Mouse (Mus musculus): Measurements from ENCODE around the gene Ubqln4. TPM values are rescaled to one million over a fixed set of nuclear protein-coding genes. Genes with fewer than 3 reads are reported as not detected.
"Not testable (repeated sequence)": the region's sequence is repeated elsewhere in the genome, so short reads cannot be mapped to it uniquely, and the experiment has no call there.

Ubqln4 gene
- polyA plus RNA-seq, 1 experiment from 2014 or later: 68.5 TPM

DNA sequence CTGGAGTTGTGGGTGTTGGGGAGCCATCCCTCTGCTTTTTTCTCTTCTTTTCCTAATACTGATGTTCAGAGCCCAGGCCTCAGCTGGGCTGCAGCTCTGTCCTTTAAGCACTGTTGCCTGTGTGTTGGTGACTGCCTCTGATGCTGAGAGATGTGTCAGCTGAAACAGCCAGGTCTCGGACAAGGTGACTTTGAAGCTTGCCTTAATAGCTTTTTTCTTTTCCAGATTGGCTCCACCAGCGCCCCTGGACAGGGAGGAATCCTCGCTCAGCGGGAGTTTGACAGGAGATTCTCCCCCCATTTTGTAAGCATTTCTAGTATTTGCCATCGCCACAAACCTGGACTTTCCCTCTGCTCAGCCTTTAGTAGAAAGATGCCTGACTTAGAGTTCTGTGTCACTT lies 33.1 kb downstream of the Ubqln4 start:
- no peak overlapping the region for H3K4me2 ChIP-seq
- no peak for TF ChIP-seq CTCF (IDR thresholded peaks at IDR 0.05; ENCODE audit: low read depth)
- no peak for DNase-seq
- peaks cover 61% of the 10 kb centered on the region for H3K36me3 ChIP-seq (ENCODE audit: insufficient read depth)
- 87% methylated on average over 5 of the region's 5 CpGs for WGBS
- no peak for ATAC-seq (ENCODE audit: insufficient read depth)
- H3K4me1 ChIP-seq (ENCODE audit: insufficient read depth): no peaks in the 10 kb centered on the region
- H3K27ac ChIP-seq (ENCODE audit: low read depth): no peak overlapping the region
- H3K4me3 ChIP-seq (ENCODE audit: low read depth, low read length): no peak overlapping the region
- H3K9me3 ChIP-seq (ENCODE audit: low read depth, low read length): no peaks in the 10 kb centered on the region
- H3K9ac ChIP-seq: no peak overlapping the region
- H3K27me3 ChIP-seq (ENCODE audit: insufficient read depth, low read length): no peaks in the 10 kb centered on the region

DNA sequence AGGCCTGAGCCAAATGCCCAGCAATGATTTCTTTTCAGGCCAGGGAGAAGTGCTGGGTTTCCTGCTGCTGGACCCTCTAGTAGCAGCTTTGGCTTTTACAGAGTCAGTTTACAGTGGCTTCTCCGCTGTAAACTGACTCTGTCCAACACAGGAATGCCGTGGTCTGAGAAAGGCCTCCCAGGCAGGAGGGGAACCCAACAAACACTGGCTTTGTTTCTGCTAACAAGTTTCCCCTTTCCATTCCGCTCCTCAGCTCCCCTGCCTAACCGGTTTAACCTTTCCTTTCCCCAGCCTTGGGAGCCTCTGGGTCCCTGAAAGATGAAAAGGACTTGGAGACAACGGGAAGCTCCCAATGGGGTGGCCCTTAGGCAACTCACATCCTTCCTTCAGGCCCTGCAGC lies 36.7 kb downstream of the Ubqln4 start:
- Histone ChIP-seq H3K9me3 (ENCODE audit: low read depth, low read length) (no peaks in the 10 kb centered on the region), H3K4me2 (no peak overlapping the region), H3K27me3 (ENCODE audit: insufficient read depth, low read length) (no peaks in the 10 kb centered on the region), H3K9ac (no peak overlapping the region), H3K27ac (ENCODE audit: low read depth) (peak overlapping the region; percentile 79), H3K4me3 (ENCODE audit: low read depth, low read length) (no peak overlapping the region), H3K4me1 (ENCODE audit: insufficient read depth) (peaks cover 14% of the 10 kb centered on the region), H3K36me3 (ENCODE audit: insufficient read depth) (peaks cover 33% of the 10 kb centered on the region)
- DNase-seq (peak; percentile 64), ATAC-seq (ENCODE audit: insufficient read depth) (no peak)
- no peak for TF ChIP-seq CTCF (IDR thresholded peaks at IDR 0.05; ENCODE audit: low read depth)
- WGBS: 20% methylated on average over 5 of the region's 5 CpGs

DNA sequence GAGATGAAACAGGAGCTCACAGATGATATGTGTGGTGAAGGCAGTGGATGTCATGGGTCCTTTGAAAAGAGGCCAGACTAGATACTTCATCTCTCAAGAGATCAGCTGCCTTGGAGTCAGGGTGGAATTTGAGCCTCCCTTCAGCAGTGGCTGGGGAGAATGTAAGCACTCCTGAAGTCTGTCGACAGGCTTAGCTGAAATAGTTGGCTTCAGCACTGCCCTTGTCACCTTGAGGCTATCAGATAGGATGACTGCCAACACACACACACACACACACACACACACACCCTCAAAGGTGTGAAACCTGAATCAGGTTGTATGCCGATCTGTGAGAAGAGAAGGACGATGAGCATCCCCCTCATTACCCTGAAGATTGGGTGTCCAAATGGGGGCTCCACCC lies 37.5 kb downstream of the Ubqln4 start:
- Histone ChIP-seq H3K9me3 (ENCODE audit: low read depth, low read length) (no peaks in the 10 kb centered on the region), H3K4me2 (no peak overlapping the region), H3K4me3 (ENCODE audit: low read depth, low read length) (no peak overlapping the region), H3K36me3 (ENCODE audit: insufficient read depth) (peaks cover 27% of the 10 kb centered on the region), H3K4me1 (ENCODE audit: insufficient read depth) (peaks cover 14% of the 10 kb centered on the region), H3K27ac (ENCODE audit: low read depth) (peak overlapping the region; percentile 79), H3K27me3 (ENCODE audit: insufficient read depth, low read length) (no peaks in the 10 kb centered on the region), H3K9ac (no peak overlapping the region; the same call in 1 of the 2 replicates)
- 46% methylated on average over 3 of the region's 3 CpGs for WGBS
- ATAC-seq (ENCODE audit: insufficient read depth): no peak; the same call in 1 of the 2 replicates
- no peak for TF ChIP-seq CTCF (IDR thresholded peaks at IDR 0.05; ENCODE audit: low read depth)
- peak; percentile 28 for DNase-seq

DNA sequence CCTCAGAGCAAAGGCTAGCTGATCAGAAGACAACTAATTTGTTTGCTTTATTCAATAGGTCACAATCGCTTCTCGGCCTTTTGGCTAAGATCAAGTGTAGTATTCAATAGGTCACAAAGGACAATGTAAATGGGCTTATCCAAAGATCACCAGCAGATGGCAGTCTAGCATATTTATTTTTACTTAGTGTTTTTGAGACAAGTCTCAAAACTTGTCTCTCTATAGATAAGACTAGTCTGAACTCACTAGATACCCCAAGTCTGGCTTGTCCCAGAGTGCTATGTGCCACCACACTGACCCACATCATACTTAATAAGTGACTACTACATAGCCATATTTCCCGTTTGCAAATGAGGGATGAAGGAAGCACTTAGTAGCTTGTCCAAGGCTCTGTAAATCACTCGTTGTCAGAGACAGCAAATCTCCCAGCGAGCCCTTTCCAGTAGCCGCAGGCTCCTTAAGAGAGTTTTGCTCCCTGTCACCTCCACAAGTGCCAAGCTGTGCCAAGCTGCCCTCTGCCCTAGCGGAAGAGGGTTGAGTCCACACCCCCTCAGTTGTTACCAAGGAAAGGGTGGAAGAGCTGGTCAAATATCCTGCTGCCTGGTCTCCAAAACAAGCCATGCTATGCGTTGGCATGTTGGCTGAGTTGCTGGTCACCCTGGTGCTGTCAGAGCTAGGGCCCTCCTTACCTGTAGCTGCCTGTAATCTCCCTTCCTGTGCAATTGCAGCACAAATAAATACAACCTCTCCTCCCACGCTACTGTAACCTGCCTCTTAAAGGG lies 38.6 kb downstream of the Ubqln4 start:
- peak overlapping the region; percentile 80 for H3K27ac ChIP-seq (ENCODE audit: low read depth)
- H3K4me2 ChIP-seq: peak overlapping the region; percentile 15; the same call in 1 of the 2 replicates
- peak; percentile 63 for TF ChIP-seq CTCF (IDR thresholded peaks at IDR 0.05; ENCODE audit: low read depth)
- no peaks in the 10 kb centered on the region for H3K27me3 ChIP-seq (ENCODE audit: insufficient read depth, low read length)
- ATAC-seq (ENCODE audit: insufficient read depth): no peak
- peaks cover 16% of the 10 kb centered on the region for H3K36me3 ChIP-seq (ENCODE audit: insufficient read depth)
- peak; percentile 93 for DNase-seq
- H3K4me3 ChIP-seq (ENCODE audit: low read depth, low read length): no peak overlapping the region
- H3K4me1 ChIP-seq (ENCODE audit: insufficient read depth): peaks cover 14% of the 10 kb centered on the region
- H3K9me3 ChIP-seq (ENCODE audit: low read depth, low read length): no peaks in the 10 kb centered on the region
- no peak overlapping the region; the same call in 1 of the 2 replicates for H3K9ac ChIP-seq
- 17% methylated on average over 9 of the region's 9 CpGs for WGBS

DNA sequence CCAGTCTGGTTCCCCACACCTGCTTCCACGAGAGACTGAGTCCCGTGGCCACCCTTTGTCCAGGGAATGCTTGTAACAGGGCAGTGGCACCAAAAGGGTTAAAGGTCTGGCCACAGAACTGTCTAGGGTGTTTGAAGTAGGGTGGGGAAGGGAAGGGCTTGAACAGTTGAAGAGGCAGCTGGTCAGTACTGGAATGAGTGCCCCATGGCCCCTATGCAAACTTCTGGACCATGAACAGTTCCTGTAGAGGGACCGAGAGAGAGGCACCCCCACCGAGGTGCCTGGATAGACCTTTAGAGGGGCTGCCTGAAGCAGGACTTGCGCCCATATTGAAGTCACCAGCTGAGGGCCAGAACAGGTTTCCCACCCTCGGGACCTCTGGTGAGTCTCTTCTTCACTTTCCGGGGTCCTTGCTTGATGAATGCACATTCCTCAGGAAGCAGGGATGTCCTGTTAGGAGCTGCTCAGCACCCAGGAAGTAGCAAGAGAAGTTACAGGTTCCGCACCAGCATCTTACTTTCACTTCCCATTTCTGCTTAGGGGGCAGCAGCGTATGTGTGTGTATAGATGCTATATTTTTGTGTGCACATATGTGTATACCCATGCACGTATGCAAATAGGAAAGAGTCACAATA lies 39.5 kb downstream of the Ubqln4 start:
- Histone ChIP-seq H3K4me3 (ENCODE audit: low read depth, low read length) (no peak overlapping the region), H3K27me3 (ENCODE audit: insufficient read depth, low read length) (no peaks in the 10 kb centered on the region), H3K9ac (no peak overlapping the region), H3K36me3 (ENCODE audit: insufficient read depth) (peaks cover 7% of the 10 kb centered on the region), H3K4me1 (ENCODE audit: insufficient read depth) (peaks cover 14% of the 10 kb centered on the region), H3K9me3 (ENCODE audit: low read depth, low read length) (no peaks in the 10 kb centered on the region), H3K27ac (ENCODE audit: low read depth) (peak overlapping the region; percentile 80), H3K4me2 (peak overlapping the region; percentile 15; the same call in 1 of the 2 replicates)
- DNase-seq (no peak), ATAC-seq (ENCODE audit: insufficient read depth) (no peak)
- 61% methylated on average over 10 of the region's 10 CpGs for WGBS
- no peak for TF ChIP-seq CTCF (IDR thresholded peaks at IDR 0.05; ENCODE audit: low read depth)

DNA sequence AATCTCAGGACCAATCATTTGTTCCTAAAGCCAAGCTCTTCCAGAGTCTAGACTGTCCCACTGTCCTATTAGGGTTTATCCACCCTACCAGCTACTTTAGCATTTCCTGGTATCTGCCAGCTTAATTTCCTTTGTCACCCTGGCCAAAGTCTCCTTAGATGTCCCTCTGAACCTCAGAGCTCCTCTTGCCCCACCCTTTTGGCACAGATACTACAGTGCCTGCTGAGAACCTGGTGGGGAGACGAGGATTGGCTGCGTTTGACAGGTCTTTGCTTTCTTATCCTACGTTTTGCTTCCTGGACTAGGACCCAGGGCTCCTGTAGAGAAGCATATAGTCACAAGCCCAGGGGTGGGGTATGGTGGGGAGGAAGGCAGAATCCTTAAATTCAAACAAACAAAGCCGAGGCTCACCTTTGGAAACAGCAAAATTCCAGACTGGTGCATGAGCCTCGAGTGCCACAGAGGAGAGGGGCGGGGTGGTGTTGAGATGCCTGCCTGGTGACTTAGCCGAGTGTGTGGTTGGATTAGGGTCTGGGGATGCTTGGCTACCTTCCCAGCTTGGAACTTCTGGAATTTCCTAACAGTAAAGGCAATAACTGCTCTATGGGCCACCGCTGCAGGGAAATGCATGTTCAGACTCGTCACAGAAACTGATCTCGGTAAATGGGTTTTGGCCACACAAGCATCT lies 40.5 kb downstream of the Ubqln4 start:
- no peaks in the 10 kb centered on the region for H3K9me3 ChIP-seq (ENCODE audit: low read depth, low read length)
- WGBS: 24% methylated on average over 10 of the region's 10 CpGs
- H3K4me2 ChIP-seq: peak overlapping the region; percentile 36
- no peaks in the 10 kb centered on the region for H3K27me3 ChIP-seq (ENCODE audit: insufficient read depth, low read length)
- H3K4me3 ChIP-seq (ENCODE audit: low read depth, low read length): no peak overlapping the region
- H3K9ac ChIP-seq: no peak overlapping the region
- ATAC-seq (ENCODE audit: insufficient read depth) (peak; percentile 63), DNase-seq (peak; percentile 78)
- no peak for TF ChIP-seq CTCF (IDR thresholded peaks at IDR 0.05; ENCODE audit: low read depth)
- H3K4me1 ChIP-seq (ENCODE audit: insufficient read depth): peaks cover 14% of the 10 kb centered on the region
- H3K36me3 ChIP-seq (ENCODE audit: insufficient read depth): no peaks in the 10 kb centered on the region
- H3K27ac ChIP-seq (ENCODE audit: low read depth): peak overlapping the region; percentile 83

DNA sequence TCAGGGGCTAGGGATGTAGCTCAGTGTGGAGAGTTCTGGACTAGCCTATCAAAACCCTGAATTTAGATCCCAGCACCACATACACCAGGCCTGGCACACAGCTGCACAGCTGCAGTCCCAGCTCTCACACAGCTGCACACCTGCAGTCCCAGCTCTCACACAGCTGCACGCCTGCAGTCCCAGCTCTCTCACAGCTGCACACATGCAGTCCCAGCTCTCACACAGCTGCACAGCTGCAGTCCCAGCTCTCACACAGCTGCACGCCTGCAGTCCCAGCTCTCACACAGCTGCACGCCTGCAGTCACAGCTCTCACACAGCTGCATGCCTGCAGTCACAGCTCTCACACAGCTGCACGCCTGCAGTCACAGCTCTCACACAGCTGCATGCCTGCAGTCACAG lies 43.0 kb downstream of the Ubqln4 start:
- WGBS: 71% methylated on average over 4 of the region's 4 CpGs
- H3K4me2 ChIP-seq; H3K4me3 ChIP-seq (ENCODE audit: low read depth, low read length); H3K9ac ChIP-seq; H3K27ac ChIP-seq (ENCODE audit: low read depth); H3K27me3 ChIP-seq (ENCODE audit: insufficient read depth, low read length); DNase-seq; H3K36me3 ChIP-seq (ENCODE audit: insufficient read depth); ATAC-seq (ENCODE audit: insufficient read depth); H3K9me3 ChIP-seq (ENCODE audit: low read depth, low read length): not testable (repeated sequence)
- H3K4me1 ChIP-seq (ENCODE audit: insufficient read depth): peaks cover 14% of the 10 kb centered on the region

Measured in lung, embryonic 14.5 days (tissue).